Mouse (Mus musculus) spleen, adult 2 months (tissue): ENCODE data around the gene Cct6b.

ENCODE experiments used
- CTCF ChIP-seq: fragments of 200-500 bp; IDR thresholded peaks from 2 replicates; pipeline ENCODE4 v1.5.1; 2011; ENCODE audit warnings: mild to moderate bottlenecking, inconsistent platforms; ENCODE audit not compliant: insufficient read depth, insufficient read length, insufficient replicate concordance; ENCODE audit errors: extremely low read depth
- POLR2A ChIP-seq: fragments of 200-500 bp; IDR thresholded peaks from 2 replicates; pipeline ENCODE4 v1.6.1; 2011; ENCODE audit warnings: low read depth, low read length, inconsistent platforms

DNA sequence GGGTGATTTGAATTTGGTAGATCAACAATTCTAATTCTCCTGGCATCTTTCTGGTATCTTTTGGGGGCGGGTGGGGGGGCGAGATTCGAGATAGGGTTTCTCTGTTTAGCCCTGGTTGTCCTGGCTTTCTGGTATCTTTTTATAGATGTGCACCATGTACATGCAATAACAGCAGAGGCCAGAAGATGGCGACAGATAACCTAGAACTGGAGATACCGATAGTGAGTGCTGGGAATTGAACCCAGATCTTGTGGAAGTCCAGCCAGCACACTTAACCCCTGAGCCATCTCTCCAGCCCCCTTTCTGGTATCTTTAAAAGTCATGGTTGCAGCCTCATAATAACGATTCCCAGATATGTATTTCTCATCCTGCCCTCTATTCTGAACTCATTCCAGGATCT is 18.0 kb downstream of the Cct6b start:
- TF ChIP-seq CTCF (peak; percentile 45; the same call in 1 of the 2 replicates), POLR2A (no peak)
